Mouse (Mus musculus) small intestine, adult 2 months (tissue): Measurements from ENCODE around the gene Trp53. TPM values are rescaled to one million over a fixed set of nuclear protein-coding genes. Genes with fewer than 3 reads are reported as not detected.

Source experiments
- H3K27ac ChIP-seq: fragments of 200-500 bp; 2 replicates; pipeline ENCODE4 v1.5.1; 2012; ENCODE audit warnings: low read depth, low read length, control low read depth, inconsistent platforms; ENCODE audit not compliant: insufficient read depth
- H3K27me3 ChIP-seq: fragments of 200-500 bp; 2 replicates; pipeline ENCODE4 v1.6.1; 2012; ENCODE audit warnings: mild to moderate bottlenecking, moderate library complexity, low read length, inconsistent platforms; ENCODE audit not compliant: control insufficient read depth, insufficient read depth
- H3K36me3 ChIP-seq: fragments of 200-500 bp; 2 replicates; pipeline ENCODE4 v1.6.1; 2012; ENCODE audit warnings: mild to moderate bottlenecking, low read length, control low read depth, inconsistent platforms; ENCODE audit not compliant: control insufficient read depth, insufficient read depth
- H3K4me1 ChIP-seq: fragments of 200-500 bp; 2 replicates; pipeline ENCODE4 v1.6.1; 2012; ENCODE audit warnings: low read length, inconsistent platforms, mixed read lengths; ENCODE audit not compliant: control insufficient read depth, insufficient read depth, insufficient read length
- H3K4me3 ChIP-seq: fragments of 200-500 bp; 2 replicates; pipeline ENCODE4 v1.5.1; 2012; ENCODE audit warnings: low read depth, mild to moderate bottlenecking, control low read depth, inconsistent platforms, low read length, moderate library complexity
- CTCF ChIP-seq: fragments of 200-500 bp; IDR thresholded peaks from 2 replicates; pipeline ENCODE4 v1.5.1; 2012; ENCODE audit warnings: low read depth, mild to moderate bottlenecking, control low read depth, inconsistent platforms, low read length, moderate library complexity, mixed read lengths; ENCODE audit not compliant: insufficient replicate concordance, insufficient read length; ENCODE audit errors: extremely low read depth
- POLR2A ChIP-seq: fragments of 200-500 bp; IDR thresholded peaks from 2 replicates; pipeline ENCODE4 v1.6.1; 2012; ENCODE audit warnings: low read depth, mild to moderate bottlenecking, control low read depth, inconsistent platforms, low read length, moderate library complexity
- WGBS: fragments of 180-500 bp; shearing (Covaris S2); methylation state at CpG from one replicate; pipeline ENCODE4 v1.1.7; 2018; 5-methylcytosine and 5-hydroxymethylcytosine counted together
- polyA plus RNA-seq: library from polyadenylated mRNA; depleted of rRNA; stranded (reverse); fragments of >200 nt; gene quantifications from 2 replicates; pipeline ENCODE4 v1.2.3, GENCODE M21; 2012

Gene Trp53
- polyA plus RNA-seq, 1 experiment: 57.1 TPM

- Histone ChIP-seq H3K27ac (peak overlapping the region; percentile 94), H3K4me1 (peaks cover 13% of the 10 kb centered on the region), H3K27me3 (no peaks in the 10 kb centered on the region), H3K36me3 (no peaks in the 10 kb centered on the region), H3K4me3 (peak overlapping the region; percentile 66)
- TF ChIP-seq POLR2A (no peak), CTCF (no peak)
- WGBS: under 1% methylated on average over 25 of the region's 25 CpGs
These were observed 500 bp downstream of the Trp53 start for GRCm38 (mm10) chr11:69580572-69581146.

GRCm38 (mm10) chr11:69581147-69581688, 1.1 kb downstream of the Trp53 start:
- H3K27me3 ChIP-seq: no peaks in the 10 kb centered on the region
- H3K4me3 ChIP-seq: peak overlapping the region; percentile 66
- TF ChIP-seq CTCF (peak; percentile 21; the same call in 1 of the 2 replicates), POLR2A (peak; percentile 42; the same call in 1 of the 2 replicates)
- peaks cover 17% of the 10 kb centered on the region for H3K4me1 ChIP-seq
- under 1% methylated on average over 36 of the region's 36 CpGs for WGBS
- H3K36me3 ChIP-seq: no peaks in the 10 kb centered on the region
- peak overlapping the region; percentile 94 for H3K27ac ChIP-seq

GRCm38 (mm10) chr11:69581814-69582213, 1.7 kb downstream of the Trp53 start:
- TF ChIP-seq CTCF: no peak
- no peak for TF ChIP-seq POLR2A
- H3K27ac ChIP-seq: peak overlapping the region; percentile 94
- WGBS: 0% methylated on average over 8 of the region's 8 CpGs
- H3K36me3 ChIP-seq: peaks cover 1% of the 10 kb centered on the region; the same call in 1 of the 2 replicates
- peak overlapping the region; percentile 66 for H3K4me3 ChIP-seq
- H3K4me1 ChIP-seq: peaks cover 17% of the 10 kb centered on the region
- H3K27me3 ChIP-seq: no peaks in the 10 kb centered on the region

- 51% methylated on average over 9 of the region's 9 CpGs for WGBS
- TF ChIP-seq CTCF: no peak
- TF ChIP-seq POLR2A: no peak
- no peak overlapping the region for H3K27ac ChIP-seq
- no peaks in the 10 kb centered on the region for H3K27me3 ChIP-seq
- peaks cover 17% of the 10 kb centered on the region for H3K4me1 ChIP-seq
- peaks cover 6% of the 10 kb centered on the region for H3K36me3 ChIP-seq
- H3K4me3 ChIP-seq: no peak overlapping the region
These were observed 2.2 kb downstream of the Trp53 start for GRCm38 (mm10) chr11:69582230-69582805.

GRCm38 (mm10) chr11:69584008-69584407, 3.8 kb downstream of the Trp53 start:
- H3K4me3 ChIP-seq: no peak overlapping the region
- WGBS: 78% methylated on average over 7 of the region's 7 CpGs
- H3K36me3 ChIP-seq: peaks cover 22% of the 10 kb centered on the region
- no peak overlapping the region for H3K27ac ChIP-seq
- H3K4me1 ChIP-seq: peaks cover 6% of the 10 kb centered on the region
- TF ChIP-seq CTCF (no peak), POLR2A (no peak)
- H3K27me3 ChIP-seq: no peaks in the 10 kb centered on the region

- 89% methylated on average over 13 of the region's 13 CpGs for WGBS
- TF ChIP-seq POLR2A (no peak), CTCF (no peak)
- peaks cover 6% of the 10 kb centered on the region for H3K4me1 ChIP-seq
- no peak overlapping the region for H3K4me3 ChIP-seq
- no peaks in the 10 kb centered on the region for H3K27me3 ChIP-seq
- no peak overlapping the region for H3K27ac ChIP-seq
- H3K36me3 ChIP-seq: peaks cover 31% of the 10 kb centered on the region
These were observed 4.8 kb downstream of the Trp53 start for GRCm38 (mm10) chr11:69584937-69585336.

- 62% methylated on average over 7 of the region's 7 CpGs for WGBS
- H3K36me3 ChIP-seq: peaks cover 39% of the 10 kb centered on the region
- no peak overlapping the region for H3K27ac ChIP-seq
These were observed 5.7 kb downstream of the Trp53 start for GRCm38 (mm10) chr11:69585718-69586325.

More at GRCm38 (mm10) chr11:69585718-69586325, 5.7 kb downstream of the Trp53 start:
- H3K27me3 ChIP-seq: no peaks in the 10 kb centered on the region
- no peak for TF ChIP-seq POLR2A
- no peak for TF ChIP-seq CTCF
- peaks cover 6% of the 10 kb centered on the region for H3K4me1 ChIP-seq
- no peak overlapping the region for H3K4me3 ChIP-seq
